Mouse (Mus musculus) forebrain, postnatal 0 days (tissue): ENCODE results near the gene Igsf9b. TPM values are rescaled to one million over a fixed set of nuclear protein-coding genes. Genes with fewer than 3 reads are reported as not detected.
A peak's percentile ranks its signal among the peaks of the same experiment; 100 is the strongest.

Experiments
- ATAC-seq: fragments of 200-750 bp; cut with Nextera tagmentation; 2 replicates; pipeline ENCODE4 v1.8.0; 2017; ENCODE audit warnings: mild to moderate bottlenecking, moderate library complexity
- DNase-seq: peaks from one replicate; pipeline ENCODE4 v3.0.0-alpha.2; 2015
- H3K27ac ChIP-seq: fragments of 300-500 bp; sonication (generic); 2 replicates; pipeline ENCODE4 v1.5.1; 2014; ENCODE audit warnings: low read depth, mild to moderate bottlenecking, antibody characterized with exemption, low read length, moderate library complexity, mixed read lengths
- H3K27me3 ChIP-seq: fragments of 300-500 bp; sonication (generic); 2 replicates; pipeline ENCODE4 v1.6.1; 2014; ENCODE audit warnings: mild to moderate bottlenecking, low read length, mixed read lengths; ENCODE audit not compliant: insufficient read depth
- H3K36me3 ChIP-seq: fragments of 300-500 bp; sonication (generic); 2 replicates; pipeline ENCODE4 v1.6.1; 2014; ENCODE audit warnings: mild to moderate bottlenecking, moderate library complexity; ENCODE audit not compliant: insufficient read depth
- H3K4me1 ChIP-seq: fragments of 300-500 bp; sonication (generic); 2 replicates; pipeline ENCODE4 v1.6.1; 2014; ENCODE audit warnings: antibody characterized with exemption; ENCODE audit not compliant: insufficient read depth
- H3K4me2 ChIP-seq: fragments of 300-500 bp; sonication (generic); 2 replicates; pipeline ENCODE4 v1.6.1; 2014; ENCODE audit warnings: low read depth, mild to moderate bottlenecking, moderate library complexity
- H3K4me3 ChIP-seq: fragments of 300-500 bp; sonication (generic); 2 replicates; pipeline ENCODE4 v1.5.1; 2014; ENCODE audit warnings: low read depth, low read length, mixed read lengths
- H3K9ac ChIP-seq: fragments of 300-500 bp; sonication (generic); 2 replicates; pipeline ENCODE4 v1.6.1; 2014; ENCODE audit warnings: mild to moderate bottlenecking
- H3K9me3 ChIP-seq: fragments of 300-500 bp; sonication (generic); 2 replicates; pipeline ENCODE4 v1.6.1; 2016; ENCODE audit warnings: low read length
- CTCF ChIP-seq: sonication (generic); IDR thresholded peaks from 2 replicates; pipeline ENCODE4 v1.5.1; 2016; ENCODE audit warnings: antibody characterized with exemption, control low read depth, low read depth
- WGBS: fragments of 180-500 bp; shearing (Covaris S2); extraction: QIAGEN DNeasy Blood & Tissue Kit; methylation state at CpG from one replicate; pipeline ENCODE4 v1.1.7; 2014; 5-methylcytosine and 5-hydroxymethylcytosine counted together
- polyA plus RNA-seq: library from polyadenylated mRNA; unstranded; fragments of >200 nt; fragmentation: Nextera tagmentation; extraction: Ambion mirVana; gene quantifications from 2 replicates; pipeline ENCODE4 v1.2.1, GENCODE M21; 2015
- total RNA-seq: library from RNA; depleted of rRNA; stranded (reverse); fragments of >200 nt; gene quantifications from 2 replicates; pipeline ENCODE4 v1.2.3, GENCODE M21; 2014

Igsf9b gene
- total and polyA plus RNA-seq, 2 experiments from 2014 or later = 11.8 to 30.8 TPM

DNA sequence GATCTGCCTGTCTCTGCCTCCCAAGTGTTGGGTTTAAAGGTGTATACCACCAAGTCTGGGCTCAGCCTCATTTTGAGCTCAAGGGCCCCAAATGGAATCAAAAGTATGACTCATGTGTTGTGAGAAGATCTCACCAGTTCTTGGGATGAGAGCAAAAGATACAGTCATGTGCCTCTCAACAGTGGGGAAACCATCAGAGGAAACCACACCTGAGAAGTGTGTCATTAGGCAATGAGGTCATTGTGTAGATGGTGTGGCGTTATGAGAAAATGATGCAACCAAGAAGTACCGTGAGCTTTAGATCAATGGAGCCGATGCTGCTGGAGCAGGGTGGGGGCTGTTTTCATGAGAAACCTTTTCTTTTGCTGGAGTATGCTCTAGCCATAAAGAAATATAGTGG lies 28.6 kb downstream of the Igsf9b start:
- no peak overlapping the region for H3K27ac ChIP-seq
- no peaks in the 10 kb centered on the region for H3K4me1 ChIP-seq
- ATAC-seq (no peak), DNase-seq (no peak)
- H3K27me3 ChIP-seq = no peaks in the 10 kb centered on the region
- H3K4me3 ChIP-seq = no peak overlapping the region
- H3K9me3 ChIP-seq = no peaks in the 10 kb centered on the region
- TF ChIP-seq CTCF = no peak
- H3K36me3 ChIP-seq = peaks cover 38% of the 10 kb centered on the region
- no peak overlapping the region for H3K9ac ChIP-seq
- no peak overlapping the region for H3K4me2 ChIP-seq
- 94% methylated on average over 3 of the region's 3 CpGs for WGBS

DNA sequence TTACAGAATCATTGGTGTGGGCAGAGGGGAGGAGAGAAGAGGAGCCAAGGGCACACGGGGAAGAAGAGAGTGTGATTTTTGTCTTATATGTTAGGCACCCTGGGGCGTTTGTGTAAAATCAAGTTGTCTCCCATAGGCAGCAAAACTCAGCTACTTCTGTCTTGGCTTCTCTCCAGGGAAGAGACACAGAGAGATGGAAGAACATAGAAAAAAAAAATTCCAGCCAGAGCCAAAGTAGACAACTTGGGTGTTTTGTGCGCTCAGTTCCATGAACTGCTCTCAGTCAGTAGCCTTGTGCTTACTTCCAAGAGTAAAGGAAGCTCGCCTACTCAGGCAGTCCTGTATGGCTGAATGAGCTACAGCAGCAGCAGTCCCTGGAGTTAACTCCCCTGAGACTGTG lies 31.4 kb downstream of the Igsf9b start:
- Histone ChIP-seq H3K4me2 (no peak overlapping the region), H3K9me3 (no peaks in the 10 kb centered on the region), H3K9ac (no peak overlapping the region), H3K4me3 (no peak overlapping the region), H3K27me3 (no peaks in the 10 kb centered on the region), H3K27ac (no peak overlapping the region), H3K36me3 (peaks cover 53% of the 10 kb centered on the region), H3K4me1 (no peaks in the 10 kb centered on the region)
- TF ChIP-seq CTCF = no peak
- WGBS = 82% methylated on average over 4 of the region's 4 CpGs
- ATAC-seq (no peak), DNase-seq (no peak)

DNA sequence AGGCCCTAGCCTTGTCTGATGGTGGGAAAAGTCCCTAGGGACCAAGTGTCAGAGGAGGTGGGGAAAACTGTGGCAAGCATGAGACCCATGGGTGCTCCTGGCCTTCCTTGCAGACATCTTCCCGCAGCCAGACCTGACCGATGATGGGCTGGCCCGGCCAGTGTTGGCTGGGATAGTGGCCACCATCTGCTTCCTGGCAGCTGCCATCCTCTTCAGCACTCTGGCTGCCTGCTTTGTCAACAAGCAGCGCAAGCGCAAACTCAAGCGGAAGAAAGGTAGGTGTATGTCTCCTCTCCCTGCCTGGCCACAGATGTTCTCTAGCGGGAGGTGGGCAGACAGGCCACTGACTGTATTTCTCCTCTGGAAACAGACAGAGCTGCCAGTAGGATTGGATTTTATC lies 32.5 kb downstream of the Igsf9b start:
- WGBS = 88% methylated on average over 7 of the region's 7 CpGs

DNA sequence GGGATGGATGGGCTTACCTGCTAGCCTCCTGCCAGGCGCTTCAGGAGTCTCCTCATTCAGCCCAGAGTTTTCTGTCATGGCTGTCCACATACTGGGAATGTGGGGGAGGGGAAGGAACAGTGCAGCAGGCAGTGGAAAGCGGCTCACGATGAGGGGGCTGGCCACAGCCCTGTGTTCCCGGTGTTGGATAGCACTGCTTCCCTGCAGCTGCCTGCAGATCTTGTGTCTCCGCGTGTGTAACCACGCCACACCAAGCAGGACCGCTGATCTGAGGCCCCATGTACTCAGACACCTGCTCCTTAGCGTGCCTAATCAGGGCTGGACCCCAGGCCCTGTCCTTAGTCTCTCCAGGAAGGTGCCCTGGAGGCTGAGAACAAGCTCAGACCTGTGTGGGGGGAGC lies 35.9 kb downstream of the Igsf9b start:
- no peak overlapping the region for H3K9ac ChIP-seq
- no peaks in the 10 kb centered on the region for H3K27me3 ChIP-seq
- no peak for TF ChIP-seq CTCF
- no peak overlapping the region for H3K27ac ChIP-seq
- no peak for ATAC-seq
- H3K36me3 ChIP-seq = peaks cover 39% of the 10 kb centered on the region
- DNase-seq = no peak
- no peak overlapping the region for H3K4me3 ChIP-seq
- no peak overlapping the region for H3K4me2 ChIP-seq
- WGBS = 88% methylated on average over 9 of the region's 9 CpGs
- H3K4me1 ChIP-seq = no peaks in the 10 kb centered on the region
- no peaks in the 10 kb centered on the region for H3K9me3 ChIP-seq

More for the DNA sequence above, 32.5 kb downstream of the Igsf9b start:
- Histone ChIP-seq H3K4me3 (no peak overlapping the region), H3K27ac (no peak overlapping the region), H3K9ac (no peak overlapping the region), H3K4me1 (no peaks in the 10 kb centered on the region), H3K4me2 (no peak overlapping the region), H3K36me3 (peaks cover 57% of the 10 kb centered on the region), H3K9me3 (no peaks in the 10 kb centered on the region), H3K27me3 (no peaks in the 10 kb centered on the region)
- ATAC-seq = no peak
- DNase-seq = no peak
- no peak for TF ChIP-seq CTCF

GRCm38 (mm10) chr9:27336962-27337636 lies 38.1 kb downstream of the Igsf9b start:
- peaks cover 35% of the 10 kb centered on the region for H3K36me3 ChIP-seq

GRCm38 (mm10) chr9:27339168-27339567 lies 40.2 kb downstream of the Igsf9b start:
- DNase-seq = no peak
- no peak for ATAC-seq
- peaks cover 22% of the 10 kb centered on the region for H3K36me3 ChIP-seq
- no peaks in the 10 kb centered on the region for H3K4me1 ChIP-seq
- no peak overlapping the region for H3K9ac ChIP-seq
- H3K4me2 ChIP-seq = no peak overlapping the region
- no peaks in the 10 kb centered on the region for H3K9me3 ChIP-seq
- no peak overlapping the region for H3K27ac ChIP-seq
- TF ChIP-seq CTCF = no peak
- 93% methylated on average over 1 of the region's 1 CpGs for WGBS
- no peak overlapping the region for H3K4me3 ChIP-seq
- no peaks in the 10 kb centered on the region for H3K27me3 ChIP-seq

More at GRCm38 (mm10) chr9:27336962-27337636, 38.1 kb downstream of the Igsf9b start:
- Histone ChIP-seq H3K27me3 (no peaks in the 10 kb centered on the region), H3K9ac (no peak overlapping the region), H3K9me3 (no peaks in the 10 kb centered on the region), H3K4me1 (no peaks in the 10 kb centered on the region), H3K27ac (no peak overlapping the region), H3K4me3 (no peak overlapping the region), H3K4me2 (no peak overlapping the region)
- peak; percentile 72 for DNase-seq
- peak; percentile 47; the same call in 1 of the 2 replicates for ATAC-seq
- 67% methylated on average over 4 of the region's 4 CpGs for WGBS
- no peak for TF ChIP-seq CTCF

DNA sequence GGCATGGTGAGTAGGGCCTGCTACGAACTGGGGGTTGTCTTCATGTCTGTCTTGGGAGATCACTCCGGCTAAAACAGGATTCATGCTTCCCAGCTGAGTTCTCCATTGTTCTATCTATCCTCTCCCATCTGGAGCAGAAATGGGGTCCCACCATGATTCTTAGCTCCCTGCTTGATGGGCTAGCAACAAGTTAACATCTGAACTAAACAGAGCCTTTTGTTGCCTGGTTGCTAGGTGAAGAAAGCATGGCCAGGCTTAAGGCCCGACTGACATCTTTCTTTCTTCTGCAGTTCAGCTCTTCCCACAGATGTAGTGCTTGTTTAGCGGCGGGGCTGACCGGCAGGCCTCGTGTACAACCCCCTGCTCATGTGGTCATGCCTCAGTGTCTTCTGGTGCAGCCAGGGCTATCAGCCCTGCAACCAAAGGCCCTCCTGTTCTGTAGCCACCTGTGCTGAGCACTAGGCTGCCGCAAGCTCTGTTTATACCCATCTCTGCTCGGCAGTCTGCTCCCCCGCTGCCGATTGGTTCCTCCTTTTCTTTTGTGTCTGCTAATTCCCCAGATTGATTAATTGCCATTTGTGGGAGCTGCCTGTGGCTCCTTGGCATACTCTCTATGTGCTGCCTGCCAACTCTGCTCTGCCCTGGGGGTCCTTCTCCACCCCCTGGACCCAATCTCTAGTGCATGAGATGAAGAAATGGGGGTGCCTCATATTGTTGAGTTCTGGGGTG lies 47.7 kb downstream of the Igsf9b start:
- no peak for TF ChIP-seq CTCF
- ATAC-seq (peak; percentile 59), DNase-seq (peak; percentile 43)
- Histone ChIP-seq H3K4me3 (no peak overlapping the region), H3K36me3 (peaks cover 8% of the 10 kb centered on the region; the same call in 1 of the 2 replicates), H3K4me1 (no peaks in the 10 kb centered on the region), H3K27me3 (no peaks in the 10 kb centered on the region), H3K9me3 (no peaks in the 10 kb centered on the region), H3K4me2 (no peak overlapping the region), H3K9ac (no peak overlapping the region), H3K27ac (no peak overlapping the region)
- WGBS = 23% methylated on average over 11 of the region's 11 CpGs
